Mouse (Mus musculus) layer of hippocampus, postnatal 36 days (tissue): ENCODE results near the gene Flywch2. TPM values are rescaled to one million over a fixed set of nuclear protein-coding genes. Genes with fewer than 3 reads are reported as not detected.

ENCODE experiments used
- microRNA-seq, 2 experiments: library from miRNA; unstranded; fragments of <30 nt; microRNA quantifications; one replicate each; pipeline ENCODE4 v1.2.0; 2021
- total RNA-seq, 2 experiments: library from RNA; stranded (reverse); gene quantifications; 2 replicates each; pipeline ENCODE4 v1.2.3; 2021

Flywch2 gene
- total RNA-seq, 2 experiments from 2014 or later, result 9.9 to 11.7 TPM

Small RNA genes lying within 50 kb of the gene (microRNA-seq; reads per million reads assigned to microRNA genes)
- 0.60 to 0.85 reads per million in 2 experiments for gene Mir5125

Other genes starting within 250 kb of the Flywch2 start
- 1 to 10 TPM; 5.6 to 7.4 TPM for gene Zfp213, start 221.8 kb downstream of the Flywch2 start, total RNA-seq
- gene Zfp13, start 186.6 kb downstream of the Flywch2 start, total RNA-seq, result 10 to 100 TPM; 25.0 to 32.3 TPM
- not detected for gene Zscan10, start 185.2 kb downstream of the Flywch2 start, total RNA-seq
- under 1 TPM; 0.10 to 0.30 TPM for gene Mmp25, start 140.8 kb downstream of the Flywch2 start, total RNA-seq
- gene Bicdl2, start 125.6 kb downstream of the Flywch2 start, total RNA-seq, result not detected
- gene Hcfc1r1, start 112.5 kb downstream of the Flywch2 start, total RNA-seq, result 100 to 1,000 TPM; 122 to 124 TPM
- gene Thoc6, start 112.2 kb downstream of the Flywch2 start, total RNA-seq, result 1 to 10 TPM; 7.2 to 9.7 TPM
- 1 to 10 TPM; 4.8 to 6.3 TPM for gene Tnfrsf12a, start 108.6 kb downstream of the Flywch2 start, total RNA-seq
- gene Cldn6, start 106.8 kb downstream of the Flywch2 start, total RNA-seq, result not detected
- gene Cldn9, start 102.1 kb downstream of the Flywch2 start, total RNA-seq, result under 1 TPM; 0.22 to 0.35 TPM
- gene 1520401A03Rik, start 63.3 kb downstream of the Flywch2 start, total RNA-seq, result not detected
- gene Pkmyt1, start 59.7 kb downstream of the Flywch2 start, total RNA-seq, result 1 to 10 TPM; 1.7 to 3.0 TPM
- gene Paqr4, start 45.2 kb downstream of the Flywch2 start, total RNA-seq, result 10 to 100 TPM; 50.8 to 55.4 TPM
- under 1 TPM; 0.35 to 0.42 TPM for gene Kremen2, start 40.2 kb downstream of the Flywch2 start, total RNA-seq
- gene Flywch1, start 14.5 kb downstream of the Flywch2 start, total RNA-seq, result 100 to 1,000 TPM; 297 to 300 TPM
- 100 to 1,000 TPM; 563 to 606 TPM for gene Srrm2, start 4.5 kb upstream of the Flywch2 start, total RNA-seq
- gene Elob, start 43.1 kb upstream of the Flywch2 start, total RNA-seq, result 100 to 1,000 TPM; 356 to 383 TPM
- gene Prss33, start 50.0 kb upstream of the Flywch2 start, total RNA-seq, result not detected
- not detected for gene Prss32, start 57.8 kb upstream of the Flywch2 start, total RNA-seq
- gene Prss41, start 58.1 kb upstream of the Flywch2 start, total RNA-seq, result 1 to 10 TPM; 2.0 to 2.1 TPM
- gene Prss21, start 82.0 kb upstream of the Flywch2 start, total RNA-seq, result not detected
- gene Dcpp1, start 94.8 kb upstream of the Flywch2 start, total RNA-seq, result not detected
- gene Dcpp2, start 94.8 kb upstream of the Flywch2 start, total RNA-seq, result not detected
- not detected for gene Dcpp3, start 131.4 kb upstream of the Flywch2 start, total RNA-seq
- gene Sbp, start 155.6 kb upstream of the Flywch2 start, total RNA-seq, result not detected
- gene Sbpl, start 169.2 kb upstream of the Flywch2 start, total RNA-seq, result not detected
- not detected for gene Prss30, start 194.5 kb upstream of the Flywch2 start, total RNA-seq
- not detected for gene Prss22, start 212.0 kb upstream of the Flywch2 start, total RNA-seq